Mouse (Mus musculus) midbrain, embryonic 12.5 days (tissue): ENCODE data around the gene Spryd3. TPM values are rescaled to one million over a fixed set of nuclear protein-coding genes. Genes with fewer than 3 reads are reported as not detected.

Experiments
- ATAC-seq: fragments of 200-750 bp; cut with Nextera tagmentation; 2 replicates; pipeline ENCODE4 v1.8.0; 2017; ENCODE audit warnings: low read depth, moderate TSS enrichment, moderate library complexity; ENCODE audit not compliant: low FRiP score
- H3K27ac ChIP-seq: fragments of 300-500 bp; sonication (generic); replicated peaks from 2 replicates; pipeline ENCODE4 v1.5.1; 2016; ENCODE audit warnings: mild to moderate bottlenecking
- H3K27me3 ChIP-seq: fragments of 300-500 bp; sonication (generic); 2 replicates; pipeline ENCODE4 v1.6.1; 2016; ENCODE audit warnings: mild to moderate bottlenecking
- H3K36me3 ChIP-seq: fragments of 300-500 bp; sonication (generic); 2 replicates; pipeline ENCODE4 v1.6.1; 2016
- H3K4me1 ChIP-seq: fragments of 300-500 bp; sonication (generic); 2 replicates; pipeline ENCODE4 v1.6.1; 2016
- H3K4me2 ChIP-seq: fragments of 300-500 bp; sonication (generic); replicated peaks from 2 replicates; pipeline ENCODE4 v1.6.1; 2016; ENCODE audit warnings: mild to moderate bottlenecking, moderate library complexity
- H3K4me3 ChIP-seq: fragments of 300-500 bp; sonication (generic); 2 replicates; pipeline ENCODE4 v1.5.1; 2016; ENCODE audit warnings: mild to moderate bottlenecking
- H3K9ac ChIP-seq: fragments of 300-500 bp; sonication (generic); replicated peaks from 2 replicates; pipeline ENCODE4 v1.6.1; 2016; ENCODE audit warnings: mild to moderate bottlenecking, moderate library complexity
- H3K9me3 ChIP-seq: fragments of 300-500 bp; sonication (generic); 2 replicates; pipeline ENCODE4 v1.6.1; 2016; ENCODE audit warnings: mild to moderate bottlenecking
- WGBS: fragments of 180-500 bp; shearing (Covaris S2); methylation state at CpG from one replicate; pipeline ENCODE4 v1.1.7; 2016; 5-methylcytosine and 5-hydroxymethylcytosine counted together
- polyA plus RNA-seq: library from polyadenylated mRNA; unstranded; fragments of >200 nt; fragmentation: Nextera tagmentation; extraction: Ambion mirVana; gene quantifications from 2 replicates; pipeline ENCODE4 v1.2.1, GENCODE M21; 2016

The Spryd3 gene
- polyA plus RNA-seq, 1 experiment from 2014 or later = 19.3 TPM

DNA sequence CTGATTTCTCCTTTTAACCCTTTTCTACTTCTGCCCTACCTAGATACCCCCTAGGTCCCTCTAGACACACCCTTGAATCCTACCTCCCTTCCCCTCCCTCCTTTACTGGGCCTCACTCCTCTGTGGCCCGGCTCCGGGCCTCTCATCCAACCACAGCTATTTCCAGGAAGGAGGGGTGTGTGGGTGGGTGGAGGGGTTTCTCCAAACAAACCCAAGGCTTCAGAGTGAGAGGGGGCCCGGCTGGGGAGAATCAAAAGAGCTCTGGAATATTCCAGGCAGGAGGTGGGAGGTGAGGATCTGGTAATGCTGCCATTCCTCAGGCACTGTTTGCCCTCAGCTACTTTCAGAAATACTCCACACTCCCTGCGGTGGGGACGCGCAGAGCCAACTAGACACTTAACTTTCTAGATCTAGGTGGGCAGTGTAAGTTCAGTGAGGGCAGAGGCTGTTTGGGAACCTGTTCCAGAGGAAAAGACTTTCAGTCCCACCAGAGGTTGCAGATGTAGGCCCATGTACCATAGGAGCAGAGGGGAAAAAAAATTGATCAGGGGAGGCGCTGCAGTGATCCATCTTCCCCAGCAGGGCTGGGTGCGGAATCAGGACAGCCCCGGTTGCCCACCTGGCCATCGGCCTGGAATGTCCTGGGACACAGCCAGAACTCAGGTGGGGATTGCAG is 34.9 kb downstream of the Spryd3 start:
- Histone ChIP-seq H3K4me2 (peak overlapping the region; percentile 87), H3K27me3 (peaks cover 84% of the 10 kb centered on the region), H3K9ac (peak overlapping the region; percentile 62; the same call in 1 of the 2 replicates), H3K4me3 (peak overlapping the region; percentile 54), H3K27ac (peak overlapping the region; percentile 47; the same call in 1 of the 2 replicates), H3K9me3 (no peaks in the 10 kb centered on the region), H3K4me1 (peaks cover 63% of the 10 kb centered on the region), H3K36me3 (peaks cover 18% of the 10 kb centered on the region)
- ATAC-seq = 0 out of 2 replicates have a peak, but pooled peaks have one; percentile 5
- WGBS = 27% methylated on average over 10 of the region's 10 CpGs

DNA sequence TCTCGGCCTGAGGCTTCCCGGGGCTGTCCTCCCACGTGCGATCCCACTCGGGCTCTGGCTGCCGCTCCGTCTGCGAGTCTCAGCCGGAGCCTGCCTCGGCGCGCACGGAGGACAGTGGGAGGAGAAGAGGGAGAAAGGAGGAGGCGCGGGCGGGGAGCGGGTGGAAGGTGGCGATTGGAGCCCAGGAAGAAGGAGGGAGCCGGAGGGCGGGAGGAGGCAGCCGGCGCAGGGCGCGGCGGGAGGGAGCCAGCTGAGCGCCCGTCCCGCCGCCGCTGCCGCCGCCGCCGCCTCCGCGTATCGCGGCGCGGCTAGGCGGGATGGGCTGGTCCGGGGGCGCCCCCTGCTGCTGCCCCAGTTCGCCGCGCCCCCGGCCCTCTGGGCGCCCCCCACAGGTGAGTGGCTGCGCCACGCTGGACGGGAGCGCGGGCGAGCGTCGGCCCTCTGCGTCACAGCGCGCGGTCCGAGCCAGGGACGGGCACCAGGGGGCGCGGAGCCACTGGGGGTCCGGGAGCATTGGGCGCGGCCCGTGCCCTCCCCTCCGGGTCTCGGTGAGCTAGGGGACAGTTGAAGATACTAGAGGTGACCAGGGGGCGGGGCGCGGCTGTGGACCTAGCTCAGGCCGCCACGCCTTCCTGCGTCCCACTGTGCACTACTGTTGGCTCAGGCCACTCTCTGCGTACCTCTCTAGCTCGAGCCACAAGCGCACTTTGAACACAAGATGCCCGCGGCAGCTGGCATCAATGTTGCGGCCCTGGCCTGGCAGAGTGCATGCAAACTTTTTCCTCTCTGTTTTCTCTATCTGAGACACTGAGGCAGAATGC is 35.7 kb downstream of the Spryd3 start, which contains the start of gene Tns2:
Tns2 (plus strand) TSS at position 253 of the 821 bp plus-strand sequence.
- Histone ChIP-seq H3K4me2 (peak within 1 kb of the TSS; percentile 87), H3K9me3 (no peaks in the 10 kb centered on the region), H3K9ac (peak within 1 kb of the TSS; percentile 62), H3K27ac (peak within 1 kb of the TSS; percentile 35), H3K4me1 (peaks cover 58% of the 10 kb centered on the region), H3K27me3 (peaks cover 76% of the 10 kb centered on the region), H3K36me3 (peaks cover 26% of the 10 kb centered on the region), H3K4me3 (peak within 1 kb of the TSS; percentile 54)
- peak; percentile 72 for ATAC-seq
- 1% methylated on average over 69 of the region's 82 CpGs for WGBS

DNA sequence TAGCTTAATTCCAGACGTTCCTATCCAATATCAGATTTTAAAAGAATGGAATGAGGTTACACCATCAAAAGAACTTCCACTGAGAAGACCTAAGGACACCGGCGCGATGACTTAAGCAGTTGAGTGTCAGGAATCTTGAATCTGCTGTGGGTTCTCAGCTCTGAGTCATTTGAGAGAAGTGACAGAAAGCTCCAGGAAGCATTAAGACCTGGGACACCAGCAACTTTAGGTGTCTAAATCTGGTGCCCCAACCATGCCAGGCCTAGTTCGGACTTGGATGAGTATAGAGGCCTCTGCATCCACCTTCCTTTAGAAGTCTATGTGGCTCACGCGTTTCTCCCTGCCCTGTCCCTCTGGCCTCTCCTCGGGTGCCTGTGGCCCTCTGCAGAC is 36.3 kb downstream of the Spryd3 start:
- Histone ChIP-seq H3K4me2 (peak overlapping the region; percentile 87), H3K36me3 (peaks cover 32% of the 10 kb centered on the region), H3K27me3 (peaks cover 71% of the 10 kb centered on the region), H3K4me3 (peak overlapping the region; percentile 54), H3K9ac (peak overlapping the region; percentile 62), H3K27ac (peak overlapping the region; percentile 35; the same call in 1 of the 2 replicates), H3K9me3 (no peaks in the 10 kb centered on the region), H3K4me1 (peaks cover 58% of the 10 kb centered on the region)
- no peak for ATAC-seq
- WGBS = 30% methylated on average over 8 of the region's 8 CpGs

DNA sequence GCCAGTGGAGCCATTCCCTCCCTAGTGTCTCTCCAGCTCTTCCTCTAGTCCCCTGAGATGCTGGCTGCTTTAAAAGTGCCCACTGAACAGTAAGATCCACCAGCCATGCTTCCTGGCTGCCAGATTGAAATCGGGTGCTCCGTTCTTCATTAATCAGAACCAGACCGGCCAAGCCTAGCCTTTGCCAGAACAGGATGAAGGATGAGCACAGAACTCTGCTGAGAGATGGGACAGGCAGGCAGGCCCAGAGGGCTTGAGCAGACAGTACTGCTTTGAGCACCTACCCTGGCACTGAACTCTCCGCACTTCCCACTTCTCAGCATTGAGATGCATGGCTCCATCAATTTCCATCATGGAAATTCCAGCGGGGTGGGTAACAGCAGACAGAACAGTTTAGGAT is 36.8 kb downstream of the Spryd3 start:
- no peak for ATAC-seq
- peaks cover 37% of the 10 kb centered on the region for H3K36me3 ChIP-seq
- H3K4me3 ChIP-seq = no peak overlapping the region
- WGBS = 54% methylated on average over 5 of the region's 5 CpGs
- no peaks in the 10 kb centered on the region for H3K9me3 ChIP-seq
- peaks cover 57% of the 10 kb centered on the region for H3K4me1 ChIP-seq
- H3K27ac ChIP-seq = no peak overlapping the region
- no peak overlapping the region; the same call in 1 of the 2 replicates for H3K9ac ChIP-seq
- H3K4me2 ChIP-seq = peak overlapping the region; percentile 87
- H3K27me3 ChIP-seq = peaks cover 66% of the 10 kb centered on the region

DNA sequence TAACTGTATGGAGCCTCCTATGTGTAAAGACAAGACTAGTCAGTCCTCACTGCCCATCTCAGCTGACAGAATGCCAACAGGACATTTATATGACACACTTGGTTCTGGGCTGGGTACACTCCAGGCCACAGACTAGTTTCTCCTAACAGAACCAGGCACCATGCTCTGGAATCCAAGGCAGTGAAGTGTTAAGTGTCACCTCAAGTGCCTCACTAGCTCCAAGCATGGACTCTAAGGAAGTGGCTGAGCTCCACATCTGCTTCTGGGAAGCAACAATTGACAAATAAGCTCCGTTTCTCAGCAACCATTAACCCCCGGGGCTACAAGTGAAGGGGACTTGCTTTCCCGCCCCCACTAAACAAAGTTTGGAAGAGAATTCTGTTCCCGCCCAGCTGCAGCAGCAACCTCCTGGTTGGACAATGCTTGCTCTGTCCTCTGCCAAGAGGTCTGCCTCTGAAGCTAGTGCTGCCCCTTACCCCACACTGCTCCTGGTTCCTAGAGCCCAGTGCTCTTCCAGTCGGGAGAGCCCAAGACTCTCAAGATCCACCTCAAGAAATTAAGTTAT is 38.0 kb downstream of the Spryd3 start:
- no peaks in the 10 kb centered on the region for H3K9me3 ChIP-seq
- peaks cover 45% of the 10 kb centered on the region for H3K4me1 ChIP-seq
- H3K27me3 ChIP-seq = peaks cover 56% of the 10 kb centered on the region
- no peak overlapping the region for H3K4me3 ChIP-seq
- no peak overlapping the region for H3K27ac ChIP-seq
- ATAC-seq = no peak
- H3K4me2 ChIP-seq = no peak overlapping the region
- 28% methylated on average over 5 of the region's 5 CpGs for WGBS
- peaks cover 49% of the 10 kb centered on the region for H3K36me3 ChIP-seq
- no peak overlapping the region for H3K9ac ChIP-seq

DNA sequence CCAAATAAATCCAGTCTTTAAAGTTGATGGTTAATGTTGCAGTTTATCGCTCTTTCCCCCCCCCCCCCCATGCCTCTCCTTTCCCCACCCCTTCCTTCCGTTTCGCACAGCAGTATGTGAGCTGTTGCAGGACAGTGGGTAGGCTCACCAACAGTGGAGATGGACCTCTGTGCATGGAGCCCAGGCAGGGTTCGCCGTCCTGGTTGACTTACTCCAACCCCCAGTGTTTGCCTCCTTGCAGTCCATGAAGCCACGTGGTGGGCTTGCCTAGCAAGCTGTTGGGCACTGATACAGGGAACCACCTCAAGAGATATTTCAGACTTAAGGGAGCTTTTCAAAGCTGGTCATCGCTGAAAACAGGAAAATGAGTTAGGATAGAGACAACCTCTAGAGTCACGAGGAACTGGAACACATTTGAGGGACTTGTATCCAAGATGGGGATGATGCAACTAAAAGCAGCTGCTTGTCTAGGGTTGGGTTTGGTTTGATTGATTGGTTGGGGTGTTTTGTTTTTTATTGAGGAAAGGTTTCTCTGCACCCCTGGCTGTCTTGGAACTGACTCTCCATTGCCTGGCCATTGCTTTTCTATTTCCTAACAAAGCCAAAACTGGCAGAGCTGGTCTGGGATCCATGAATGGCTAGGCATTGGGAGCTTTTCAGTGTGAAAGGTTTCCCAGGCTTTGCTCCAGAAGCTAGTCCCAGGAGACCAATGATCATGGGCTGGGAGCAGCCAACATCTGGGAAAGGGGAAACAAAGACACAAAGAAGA is 38.7 kb downstream of the Spryd3 start:
- peaks cover 48% of the 10 kb centered on the region for H3K27me3 ChIP-seq
- H3K9me3 ChIP-seq = no peaks in the 10 kb centered on the region
- WGBS = 80% methylated on average over 8 of the region's 8 CpGs
- no peak overlapping the region for H3K4me3 ChIP-seq
- ATAC-seq = no peak
- H3K36me3 ChIP-seq = peaks cover 56% of the 10 kb centered on the region
- no peak overlapping the region for H3K27ac ChIP-seq
- H3K9ac ChIP-seq = no peak overlapping the region
- no peak overlapping the region for H3K4me2 ChIP-seq
- H3K4me1 ChIP-seq = peaks cover 37% of the 10 kb centered on the region

DNA sequence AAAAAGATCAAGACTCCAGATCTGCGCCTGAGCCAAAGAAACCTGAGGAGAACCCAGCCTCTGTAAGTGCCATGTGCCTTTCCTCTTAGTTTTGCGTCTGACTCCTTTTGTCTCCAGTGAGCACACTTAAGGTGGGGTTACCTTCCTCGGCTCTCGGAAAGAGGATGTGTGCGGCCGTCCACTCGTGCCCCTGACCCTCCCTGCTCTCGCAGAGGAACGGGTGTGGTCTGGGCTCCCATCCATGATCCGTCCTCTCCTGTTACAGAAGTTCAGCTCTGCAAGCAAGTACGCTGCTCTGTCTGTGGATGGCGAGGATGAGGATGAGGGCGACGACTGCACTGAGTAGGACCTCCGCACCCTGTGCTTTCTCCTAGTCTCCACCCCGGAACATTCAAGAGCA is 41.0 kb downstream of the Spryd3 start:
- Histone ChIP-seq H3K4me2 (no peak overlapping the region), H3K4me1 (peaks cover 15% of the 10 kb centered on the region), H3K9ac (no peak overlapping the region), H3K36me3 (peaks cover 80% of the 10 kb centered on the region), H3K27ac (no peak overlapping the region), H3K4me3 (no peak overlapping the region), H3K27me3 (peaks cover 25% of the 10 kb centered on the region), H3K9me3 (no peaks in the 10 kb centered on the region)
- ATAC-seq = no peak
- 91% methylated on average over 16 of the region's 16 CpGs for WGBS

DNA sequence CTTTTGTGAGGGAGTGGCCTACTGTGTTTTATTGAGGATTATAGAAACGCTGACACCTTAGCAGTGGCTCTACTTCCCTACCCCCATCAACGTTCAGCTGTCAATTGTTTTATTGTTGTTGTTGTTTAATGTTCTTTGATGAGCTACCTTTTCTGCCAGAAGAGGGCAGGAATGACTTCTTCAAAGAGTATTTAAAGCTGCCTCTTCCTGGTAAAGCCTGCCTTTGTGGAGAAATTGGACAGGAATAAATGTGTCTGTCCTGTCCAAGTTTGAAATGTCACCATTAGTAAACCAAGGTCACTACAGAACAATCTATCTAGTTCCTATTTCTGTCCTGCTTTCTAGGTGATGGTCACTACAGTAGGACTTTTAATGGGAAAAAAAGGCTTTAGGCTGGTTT is 41.9 kb downstream of the Spryd3 start:
- Histone ChIP-seq H3K9me3 (no peaks in the 10 kb centered on the region), H3K36me3 (peaks cover 88% of the 10 kb centered on the region), H3K4me3 (no peak overlapping the region), H3K4me2 (no peak overlapping the region), H3K9ac (no peak overlapping the region), H3K27ac (no peak overlapping the region), H3K4me1 (peaks cover 6% of the 10 kb centered on the region; the same call in 1 of the 2 replicates), H3K27me3 (peaks cover 17% of the 10 kb centered on the region)
- ATAC-seq = no peak
- WGBS = 75% methylated on average over 2 of the region's 2 CpGs

DNA sequence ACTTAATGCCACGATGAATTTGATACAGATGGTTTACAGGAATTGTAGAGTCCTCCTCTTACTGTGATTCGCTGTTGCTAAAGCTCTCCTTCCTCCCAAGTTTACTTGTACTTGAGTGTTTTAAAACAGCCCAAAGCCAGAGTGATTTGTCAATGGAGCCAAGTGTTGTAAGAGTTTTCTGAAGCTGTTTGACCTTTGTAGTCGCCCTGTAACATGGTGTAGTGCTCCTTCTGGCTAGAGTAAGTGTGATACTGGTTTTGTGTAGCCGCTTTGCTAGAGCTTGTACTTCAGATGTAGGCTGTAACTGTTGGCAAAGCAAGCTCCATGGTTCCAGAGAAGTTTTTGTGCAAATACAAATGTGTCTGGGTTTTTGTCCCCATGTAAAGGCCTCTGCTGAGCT is 43.8 kb downstream of the Spryd3 start:
- 95% methylated on average over 4 of the region's 4 CpGs for WGBS
- no peak for ATAC-seq
- peaks cover 98% of the 10 kb centered on the region for H3K36me3 ChIP-seq

DNA sequence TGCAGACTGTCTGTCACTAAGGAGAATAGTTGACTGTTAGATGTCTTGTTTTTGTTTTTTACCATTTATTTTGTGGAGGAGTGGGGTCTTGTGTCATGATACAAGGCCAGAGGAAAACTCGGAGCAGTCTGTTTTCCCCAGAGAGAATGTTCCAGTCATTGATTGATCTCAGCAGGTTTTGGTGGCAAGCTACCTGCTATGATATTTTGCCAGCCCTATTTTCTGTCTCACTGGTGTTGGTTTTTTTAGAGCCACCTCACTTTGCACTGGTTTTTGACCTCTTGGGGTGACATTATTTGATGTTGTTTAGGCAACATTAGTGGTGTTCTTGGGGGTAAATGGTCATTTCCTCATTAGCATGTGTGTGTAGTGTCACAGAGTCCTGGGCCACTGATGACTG is 44.3 kb downstream of the Spryd3 start:
- Histone ChIP-seq H3K36me3 (peaks cover 100% of the 10 kb centered on the region), H3K9ac (no peak overlapping the region), H3K27me3 (no peaks in the 10 kb centered on the region), H3K4me1 (no peaks in the 10 kb centered on the region), H3K9me3 (no peaks in the 10 kb centered on the region), H3K27ac (no peak overlapping the region), H3K4me3 (no peak overlapping the region), H3K4me2 (no peak overlapping the region)
- no peak for ATAC-seq
- 86% methylated on average over 1 of the region's 1 CpGs for WGBS

More for the DNA sequence above, 43.8 kb downstream of the Spryd3 start:
- Histone ChIP-seq H3K27ac (no peak overlapping the region), H3K27me3 (no peaks in the 10 kb centered on the region), H3K4me1 (no peaks in the 10 kb centered on the region), H3K4me3 (no peak overlapping the region), H3K9ac (no peak overlapping the region), H3K4me2 (no peak overlapping the region), H3K9me3 (no peaks in the 10 kb centered on the region)

DNA sequence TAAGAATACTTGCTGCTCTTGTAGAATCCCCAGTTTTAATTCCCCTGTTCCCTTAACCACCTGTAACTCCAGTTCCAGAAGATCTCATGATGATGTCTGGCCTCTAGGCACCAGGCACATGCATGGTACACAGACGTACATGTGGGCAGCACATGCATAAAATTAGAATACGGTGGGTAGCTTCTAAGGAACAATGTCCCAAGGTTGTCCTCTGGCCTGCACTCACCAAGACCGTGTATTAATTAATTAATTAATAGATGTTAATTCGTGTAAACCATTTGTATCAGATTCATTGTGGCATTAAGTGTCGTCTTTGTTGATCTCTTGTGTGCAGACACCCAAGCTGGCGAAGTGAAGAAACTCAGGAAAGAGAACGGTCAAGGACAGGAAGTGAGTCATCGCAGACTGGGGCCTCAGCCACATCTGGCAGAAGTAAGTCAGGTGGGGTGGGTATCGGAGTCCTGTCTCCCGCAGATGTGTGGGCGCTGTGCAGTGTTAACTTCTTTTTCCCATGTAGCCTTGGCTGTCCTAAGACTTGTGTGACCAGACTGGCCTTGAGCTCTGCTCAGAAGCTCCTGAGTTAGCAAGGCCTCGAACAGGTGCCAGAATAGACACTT is 44.9 kb downstream of the Spryd3 start:
- Histone ChIP-seq H3K4me1 (no peaks in the 10 kb centered on the region), H3K9ac (no peak overlapping the region), H3K27me3 (no peaks in the 10 kb centered on the region), H3K9me3 (no peaks in the 10 kb centered on the region), H3K4me2 (no peak overlapping the region), H3K36me3 (peaks cover 98% of the 10 kb centered on the region), H3K27ac (no peak overlapping the region), H3K4me3 (no peak overlapping the region)
- WGBS = 88% methylated on average over 12 of the region's 12 CpGs
- ATAC-seq = no peak
